Mouse (Mus musculus): ENCODE data around the gene Larp4. TPM values are rescaled to one million over a fixed set of nuclear protein-coding genes. Genes with fewer than 3 reads are reported as not detected.

The Larp4 gene
- total and polyA plus RNA-seq, 3 experiments: 168 to 216 (median 193) TPM

DNA sequence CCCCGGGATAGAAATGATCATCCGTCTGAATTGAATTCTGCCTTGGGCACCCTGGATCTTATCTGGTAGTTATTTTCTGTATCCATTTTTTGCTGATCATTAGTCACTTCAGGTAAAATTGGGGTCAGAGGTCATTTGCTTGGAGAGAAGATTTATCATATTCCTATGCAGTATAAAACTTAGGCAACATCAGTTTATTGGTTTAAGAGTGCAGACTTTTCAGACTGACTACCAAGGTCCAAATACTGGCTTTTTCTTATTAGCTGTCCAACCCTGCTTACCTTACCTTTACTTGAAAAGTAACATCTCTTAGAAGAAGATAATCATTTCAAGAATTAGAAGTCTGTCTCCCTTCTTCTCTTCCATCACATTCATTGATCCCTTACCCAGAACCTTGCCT lies 9.8 kb downstream of the Larp4 start:
- no peaks in the 10 kb centered on the region for H3K27me3 ChIP-seq (ENCODE audit: control insufficient read depth in 1 of 2, insufficient read depth in 2 of 2, low read length in 2 of 2)
- H3K4me1 ChIP-seq (ENCODE audit: control insufficient read depth in 1 of 2, insufficient read depth in 2 of 2, low read length in 2 of 2): peaks cover 5 to 9% of the 10 kb centered on the region in 2 experiments; a peak in 3 of 4 replicates
- TF ChIP-seq RCOR1 (IDR thresholded peaks at IDR 0.05; ENCODE audit: low read depth, low read length) (no peak), SMC3 (IDR thresholded peaks at IDR 0.05; ENCODE audit: low read depth, low read length) (no peak), TCF12 (IDR thresholded peaks at IDR 0.05; ENCODE audit: low read depth, low read length) (no peak), NELFE (IDR thresholded peaks at IDR 0.05; ENCODE audit: low read depth, low read length) (no peak), KAT2A (conservative IDR thresholded peaks at IDR 0.05; ENCODE audit: low read depth, low read length) (no peak), POLR2AphosphoS5 (IDR thresholded peaks at IDR 0.05; ENCODE audit: borderline replicate concordance, low read depth, low read length) (no peak)
- DNase-seq (ENCODE audit: low read depth, low spot score): no peak
- no peaks in the 10 kb centered on the region for H3K9me3 ChIP-seq (replicated peaks; ENCODE audit: insufficient read depth, low read length)
- no peak overlapping the region for H3K9ac ChIP-seq (ENCODE audit: control insufficient read depth, low read depth, low read length, poor library complexity, severe bottlenecking)
- H3K27ac ChIP-seq (ENCODE audit: control insufficient read depth, low read depth, low read length): no peak overlapping the region
- no peak overlapping the region for H3K4me3 ChIP-seq (ENCODE audit: control insufficient read depth in 1 of 2, insufficient read depth in 1 of 2, low read depth in 2 of 2, low read length in 2 of 2)
- H3K36me3 ChIP-seq (ENCODE audit: control insufficient read depth in 1 of 2, insufficient read depth in 2 of 2, low read length in 2 of 2): peaks cover 10 to 33% of the 10 kb centered on the region in 2 experiments
- peaks cover 86% of the 10 kb centered on the region for H3K79me2 ChIP-seq (ENCODE audit: control insufficient read depth, insufficient read depth, low read length, poor library complexity)

- Histone ChIP-seq H3K27me3 (ENCODE audit: control insufficient read depth in 1 of 2, insufficient read depth in 2 of 2, low read length in 2 of 2) (no peaks in the 10 kb centered on the region), H3K36me3 (ENCODE audit: control insufficient read depth in 1 of 2, insufficient read depth in 2 of 2, low read length in 2 of 2) (peaks cover 0 to 77% of the 10 kb centered on the region in 2 experiments; a peak in 2 of 4 replicates), H3K27ac (ENCODE audit: control insufficient read depth, low read depth, low read length) (no peak overlapping the region)
These were observed 23.2 kb downstream of the Larp4 start for GRCm38 (mm10) chr15:99993100-99993499.

GRCm38 (mm10) chr15:99997114-99997804 lies 27.4 kb downstream of the Larp4 start:
- H3K27me3 ChIP-seq (ENCODE audit: control insufficient read depth in 1 of 2, insufficient read depth in 2 of 2, low read length in 2 of 2): no peaks in the 10 kb centered on the region
- no peak overlapping the region for H3K27ac ChIP-seq (ENCODE audit: control insufficient read depth, low read depth, low read length)
- no peak for DNase-seq (ENCODE audit: low read depth, low spot score)
- H3K4me3 ChIP-seq (ENCODE audit: control insufficient read depth in 1 of 2, insufficient read depth in 1 of 2, low read depth in 2 of 2, low read length in 2 of 2): no peak overlapping the region
- no peaks in the 10 kb centered on the region for H3K9me3 ChIP-seq (replicated peaks; ENCODE audit: insufficient read depth, low read length)
- no peak overlapping the region for H3K9ac ChIP-seq (ENCODE audit: control insufficient read depth, low read depth, low read length, poor library complexity, severe bottlenecking)
- H3K36me3 ChIP-seq (ENCODE audit: control insufficient read depth in 1 of 2, insufficient read depth in 2 of 2, low read length in 2 of 2): peaks cover 0 to 65% of the 10 kb centered on the region in 2 experiments; a peak in 3 of 4 replicates
- H3K4me1 ChIP-seq (ENCODE audit: control insufficient read depth in 1 of 2, insufficient read depth in 2 of 2, low read length in 2 of 2): no peaks in the 10 kb centered on the region
- no peak for TF ChIP-seq GABPA (IDR thresholded peaks at IDR 0.05; ENCODE audit: low read depth, low read length)
- TF ChIP-seq ZNF384 (IDR thresholded peaks at IDR 0.05; ENCODE audit: low read depth, low read length): peak; percentile 61; the same call in 1 of the 2 replicates
- H3K79me2 ChIP-seq (ENCODE audit: control insufficient read depth, insufficient read depth, low read length, poor library complexity): no peaks in the 10 kb centered on the region

More at GRCm38 (mm10) chr15:99993100-99993499, 23.2 kb downstream of the Larp4 start:
- H3K9ac ChIP-seq (ENCODE audit: control insufficient read depth, low read depth, low read length, poor library complexity, severe bottlenecking): no peak overlapping the region
- H3K4me3 ChIP-seq (ENCODE audit: control insufficient read depth in 1 of 2, insufficient read depth in 1 of 2, low read depth in 2 of 2, low read length in 2 of 2): no peak overlapping the region
- no peaks in the 10 kb centered on the region for H3K9me3 ChIP-seq (replicated peaks; ENCODE audit: insufficient read depth, low read length)
- DNase-seq (ENCODE audit: low read depth, low spot score): no peak
- TF ChIP-seq ELF1 (IDR thresholded peaks at IDR 0.05; ENCODE audit: low read depth, low read length) (no peak), ZC3H11A (IDR thresholded peaks at IDR 0.05; ENCODE audit: low read depth, low read length) (no peak), USF2 (IDR thresholded peaks at IDR 0.05; ENCODE audit: borderline replicate concordance in 1 of 2, insufficient read depth in 1 of 2, low read depth in 1 of 2, low read length in 2 of 2) (no peak), POLR2AphosphoS5 (IDR thresholded peaks at IDR 0.05; ENCODE audit: borderline replicate concordance, low read depth, low read length) (no peak), GATA1 (IDR thresholded peaks at IDR 0.05; ENCODE audit: low read depth, low read length) (no peak), MYC (IDR thresholded peaks at IDR 0.05; ENCODE audit: low read depth, low read length) (no peak), E2F4 (IDR thresholded peaks at IDR 0.05; ENCODE audit: borderline replicate concordance, low read depth, low read length) (no peak), SMC3 (IDR thresholded peaks at IDR 0.05; ENCODE audit: low read depth, low read length) (no peak)
- no peaks in the 10 kb centered on the region for H3K4me1 ChIP-seq (ENCODE audit: control insufficient read depth in 1 of 2, insufficient read depth in 2 of 2, low read length in 2 of 2)
- H3K79me2 ChIP-seq (ENCODE audit: control insufficient read depth, insufficient read depth, low read length, poor library complexity): peaks cover 2% of the 10 kb centered on the region; the same call in 1 of the 2 replicates

Data from MEL (cell line).